Mouse (Mus musculus) intestine, postnatal 0 days (tissue): ENCODE results near the gene Ube4b. TPM values are rescaled to one million over a fixed set of nuclear protein-coding genes. Genes with fewer than 3 reads are reported as not detected.

ENCODE experiments used
- ATAC-seq: fragments of 200-750 bp; cut with Nextera tagmentation; 2 replicates; pipeline ENCODE4 v1.8.0; 2017; ENCODE audit warnings: mild to moderate bottlenecking, moderate TSS enrichment, moderate library complexity
- H3K27ac ChIP-seq: fragments of 300-500 bp; sonication (generic); 2 replicates; pipeline ENCODE4 v1.5.1; 2014; ENCODE audit warnings: mild to moderate bottlenecking, low read depth, low read length, moderate library complexity
- H3K27me3 ChIP-seq: fragments of 300-500 bp; sonication (generic); replicated peaks from 2 replicates; pipeline ENCODE4 v1.6.1; 2014; ENCODE audit warnings: low read length, mixed read lengths; ENCODE audit not compliant: control insufficient read depth, insufficient read depth
- H3K36me3 ChIP-seq: fragments of 300-500 bp; sonication (generic); 2 replicates; pipeline ENCODE4 v1.6.1; 2014; ENCODE audit warnings: mild to moderate bottlenecking, moderate library complexity; ENCODE audit not compliant: control insufficient read depth, insufficient read depth
- H3K4me1 ChIP-seq: fragments of 300-500 bp; sonication (generic); replicated peaks from 2 replicates; pipeline ENCODE4 v1.6.1; 2014; ENCODE audit warnings: antibody characterized with exemption, low read length, mixed read lengths; ENCODE audit not compliant: control insufficient read depth, insufficient read depth
- H3K4me2 ChIP-seq: fragments of 300-500 bp; sonication (generic); replicated peaks from 2 replicates; pipeline ENCODE4 v1.6.1; 2014; ENCODE audit warnings: low read depth, mild to moderate bottlenecking, moderate library complexity
- H3K4me3 ChIP-seq: fragments of 300-500 bp; sonication (generic); 2 replicates; pipeline ENCODE4 v1.5.1; 2014; ENCODE audit warnings: low read depth, low read length
- H3K9ac ChIP-seq: fragments of 300-500 bp; sonication (generic); 2 replicates; pipeline ENCODE4 v1.6.1; 2014; ENCODE audit warnings: mild to moderate bottlenecking, low read depth, low read length
- H3K9me3 ChIP-seq: fragments of 300-500 bp; sonication (generic); 2 replicates; pipeline ENCODE4 v1.6.1; 2016; ENCODE audit warnings: mixed run types; ENCODE audit not compliant: control insufficient read depth
- CTCF ChIP-seq: sonication (generic); IDR thresholded peaks from 2 replicates; pipeline ENCODE4 v1.5.1; 2016; ENCODE audit warnings: low read depth, mild to moderate bottlenecking, control low read depth, antibody characterized with exemption, moderate library complexity
- WGBS: fragments of 180-500 bp; shearing (Covaris S2); extraction: QIAGEN DNeasy Blood & Tissue Kit; methylation state at CpG from one replicate; pipeline ENCODE4 v1.1.7; 2014; 5-methylcytosine and 5-hydroxymethylcytosine counted together
- polyA plus RNA-seq: library from polyadenylated mRNA; unstranded; fragments of >200 nt; fragmentation: Nextera tagmentation; extraction: Ambion mirVana; gene quantifications from 2 replicates; pipeline ENCODE4 v1.2.1, GENCODE M21; 2015

Gene Ube4b
- polyA plus RNA-seq, 1 experiment from 2014 or later = 47.2 TPM

GRCm38 (mm10) chr4:149282025-149282738 lies 144.4 kb downstream of the Ube4b start:
- ATAC-seq = no peak
- TF ChIP-seq CTCF = no peak
- H3K27ac ChIP-seq = no peak overlapping the region

More at GRCm38 (mm10) chr4:149282025-149282738, 144.4 kb downstream of the Ube4b start:
- H3K36me3 ChIP-seq = no peaks in the 10 kb centered on the region
- no peak overlapping the region for H3K4me2 ChIP-seq
- H3K27me3 ChIP-seq = no peaks in the 10 kb centered on the region
- 63% methylated on average over 7 of the region's 7 CpGs for WGBS
- peaks cover 8% of the 10 kb centered on the region; the same call in 1 of the 2 replicates for H3K4me1 ChIP-seq
- no peaks in the 10 kb centered on the region for H3K9me3 ChIP-seq
- H3K4me3 ChIP-seq = no peak overlapping the region
- H3K9ac ChIP-seq = no peak overlapping the region

Other genes with a start within 250 kb of the Ube4b start
- gene Kif1b, start 119.1 kb downstream of the Ube4b start, polyA plus RNA-seq = 15.2 and 18.1 TPM in 2 replicates
- gene Rbp7, start 28.2 kb upstream of the Ube4b start, polyA plus RNA-seq = 3.8 and 4.0 TPM in 2 replicates
- not detected in 2 replicates for gene Tmem274, start 50.6 kb upstream of the Ube4b start, polyA plus RNA-seq
- gene Nmnat1, start 58.5 kb upstream of the Ube4b start, polyA plus RNA-seq = 10.8 and 11.0 TPM in 2 replicates
- 31.7 and 31.9 TPM in 2 replicates for gene Lzic, start 58.5 kb upstream of the Ube4b start, polyA plus RNA-seq
- gene Ctnnbip1, start 91.5 kb upstream of the Ube4b start, polyA plus RNA-seq = 52.8 and 53.5 TPM in 2 replicates
- gene Clstn1, start 159.7 kb upstream of the Ube4b start, polyA plus RNA-seq = 34.3 and 34.7 TPM in 2 replicates